Mouse (Mus musculus) c-Kit-positive CD71-negative TER-119-negative erythroid progenitor cells, embryonic 14.5 days (primary cell): ENCODE data around the gene Sypl2.

Experiments
- DNase-seq: peaks from one replicate; pipeline ENCODE4 v3.0.0-alpha.2; 2013; ENCODE audit warnings: low read depth

The Sypl2 gene

GRCm38 (mm10) chr3:108205601-108206000 lies 20.8 kb downstream of the Sypl2 start:
- DNase-seq, result no peak

DNA sequence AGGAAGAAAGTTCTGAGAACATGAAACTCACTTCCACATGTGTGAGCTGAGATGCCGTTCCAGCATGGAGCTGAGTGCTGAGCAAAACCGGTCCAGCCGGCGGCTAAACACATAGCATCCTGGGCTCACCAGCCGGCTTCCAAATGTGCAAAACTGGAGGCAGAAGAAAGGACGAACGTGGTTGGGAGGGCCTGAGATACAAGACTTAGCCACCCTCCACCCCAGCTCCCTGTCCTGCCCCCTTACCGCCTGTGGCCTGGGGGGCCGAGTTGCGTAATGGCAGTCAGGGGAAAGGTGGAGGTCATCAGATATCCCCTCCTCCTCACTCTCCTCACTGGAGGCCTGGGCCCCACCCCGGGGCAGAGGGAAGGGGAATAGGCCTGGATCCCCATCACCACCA lies 22.0 kb downstream of the Sypl2 start:
- DNase-seq, result no peak

GRCm38 (mm10) chr3:108203621-108204325 lies 22.7 kb downstream of the Sypl2 start:
- DNase-seq, result peak; percentile 70

- DNase-seq, result no peak
These were observed 23.2 kb downstream of the Sypl2 start for GRCm38 (mm10) chr3:108203212-108203611.

- no peak for DNase-seq
These were observed 23.9 kb downstream of the Sypl2 start for GRCm38 (mm10) chr3:108202506-108202905.

DNA sequence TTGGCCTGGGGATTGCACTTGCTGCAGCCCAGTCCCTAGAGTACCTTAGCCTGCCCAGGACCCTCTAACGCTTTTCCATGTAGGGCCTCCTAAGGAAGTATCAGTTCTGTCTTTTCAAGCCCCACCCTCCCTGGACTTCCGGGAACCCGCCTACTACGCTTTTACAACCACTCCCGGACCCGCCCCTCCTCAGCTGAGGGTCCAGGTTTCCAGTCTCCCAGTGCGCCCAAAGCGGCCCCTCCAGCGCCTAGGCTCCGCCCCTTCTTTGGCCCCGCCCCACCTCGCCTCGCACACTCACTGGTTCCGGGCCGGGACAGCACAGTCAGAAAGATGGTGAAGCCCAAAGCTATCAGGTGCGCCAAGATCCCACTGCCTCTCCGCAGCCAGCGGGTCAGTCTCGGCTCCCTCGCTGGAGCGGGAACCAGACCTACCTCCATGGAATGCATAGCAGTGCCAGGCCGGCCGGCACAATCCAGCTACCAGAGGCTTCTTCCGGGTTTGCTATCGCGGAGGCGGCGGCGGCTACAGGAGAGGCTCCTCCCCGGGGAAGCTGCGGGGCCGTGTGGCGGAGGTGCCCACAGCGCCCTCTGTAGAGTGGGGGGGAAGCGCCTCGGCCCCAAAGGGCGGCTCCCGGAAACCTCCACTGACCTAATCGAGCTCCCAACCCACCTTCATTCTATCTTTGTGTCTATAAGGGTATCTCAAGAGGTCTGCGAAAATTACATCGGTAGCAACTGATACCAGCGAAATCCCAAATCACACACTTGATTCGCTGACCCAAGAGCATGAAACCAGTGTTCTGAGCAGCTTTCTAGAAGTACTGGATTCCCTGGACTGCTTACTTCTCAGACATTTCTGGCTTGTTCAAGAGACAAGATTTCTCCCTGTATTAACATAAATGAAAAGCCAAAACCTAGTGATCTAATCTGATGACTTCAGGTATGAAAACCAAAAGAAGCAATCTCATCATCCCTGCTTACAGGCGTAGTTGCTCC lies 25.8 kb downstream of the Sypl2 start, which contains the start of gene Cyb561d1:
Cyb561d1 (minus strand) TSS at position 884 of the 995 bp plus-strand sequence.
- DNase-seq, result peak; percentile 97

GRCm38 (mm10) chr3:108199231-108199630 lies 27.2 kb downstream of the Sypl2 start:
- no peak for DNase-seq

- DNase-seq, result no peak
These were observed 29.4 kb downstream of the Sypl2 start for GRCm38 (mm10) chr3:108197066-108197497.

- no peak for DNase-seq
These were observed 30.4 kb downstream of the Sypl2 start for GRCm38 (mm10) chr3:108195941-108196590.

DNA sequence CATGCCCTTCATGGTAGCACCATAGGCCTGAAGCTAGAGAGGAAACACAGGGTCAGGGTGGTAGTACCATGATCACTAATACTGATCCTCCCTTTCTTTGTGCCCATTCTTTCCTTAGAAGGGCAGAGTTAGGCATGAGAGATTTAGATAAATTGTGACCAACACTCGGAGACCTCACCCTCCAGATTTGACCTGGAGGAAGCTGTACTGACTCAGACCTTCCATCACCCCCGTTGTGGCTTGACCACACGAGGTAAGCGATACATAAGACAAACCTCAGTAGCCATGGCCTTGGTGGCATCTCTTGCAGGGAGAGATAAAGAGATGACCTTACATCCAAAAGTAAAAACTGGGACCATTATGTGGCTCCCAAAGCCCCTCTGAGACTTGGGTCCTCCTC lies 31.2 kb downstream of the Sypl2 start:
- no peak for DNase-seq

- DNase-seq, result no peak
These were observed 32.8 kb downstream of the Sypl2 start for GRCm38 (mm10) chr3:108193686-108194085.

GRCm38 (mm10) chr3:108189897-108190296 lies 36.6 kb downstream of the Sypl2 start:
- no peak for DNase-seq

DNA sequence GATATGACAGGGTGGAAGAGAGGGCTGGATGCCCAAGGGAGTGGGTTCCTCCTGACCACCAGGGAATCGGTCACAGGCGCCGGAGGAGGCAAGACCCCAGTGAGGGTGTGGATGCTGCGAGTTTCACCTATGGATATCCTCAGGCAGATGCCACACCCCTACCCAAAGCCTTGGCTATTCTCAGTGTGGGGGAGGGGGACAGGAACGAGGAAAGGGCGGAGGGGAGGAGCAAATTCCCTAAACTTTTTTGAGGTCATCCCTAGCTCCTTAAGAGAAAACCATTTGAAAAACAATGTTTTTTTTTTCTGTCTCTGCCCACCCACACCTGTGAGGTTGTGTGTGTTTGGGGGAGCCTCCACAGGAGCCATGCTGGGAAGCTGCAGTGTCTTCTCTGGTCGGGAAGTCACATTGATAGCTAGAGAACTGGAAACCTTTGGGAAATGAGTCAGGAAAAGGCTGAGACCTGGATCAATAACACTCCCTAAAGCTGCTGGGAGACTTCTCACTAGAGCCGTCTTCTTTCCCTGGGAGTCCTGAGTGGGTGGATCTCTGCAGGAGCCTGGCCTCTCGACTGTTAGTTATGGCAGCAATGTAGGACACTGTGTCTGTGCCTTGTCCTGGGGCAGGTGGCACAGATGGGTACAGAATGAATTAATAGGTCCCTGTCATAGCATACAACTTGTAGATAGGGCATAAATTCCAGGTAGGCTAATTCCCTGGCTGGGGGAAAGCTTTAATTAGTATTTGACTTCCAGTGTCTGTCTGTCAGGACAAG lies 37.5 kb downstream of the Sypl2 start:
- no peak for DNase-seq

GRCm38 (mm10) chr3:108187111-108187795 lies 39.2 kb downstream of the Sypl2 start:
- DNase-seq, result no peak

DNA sequence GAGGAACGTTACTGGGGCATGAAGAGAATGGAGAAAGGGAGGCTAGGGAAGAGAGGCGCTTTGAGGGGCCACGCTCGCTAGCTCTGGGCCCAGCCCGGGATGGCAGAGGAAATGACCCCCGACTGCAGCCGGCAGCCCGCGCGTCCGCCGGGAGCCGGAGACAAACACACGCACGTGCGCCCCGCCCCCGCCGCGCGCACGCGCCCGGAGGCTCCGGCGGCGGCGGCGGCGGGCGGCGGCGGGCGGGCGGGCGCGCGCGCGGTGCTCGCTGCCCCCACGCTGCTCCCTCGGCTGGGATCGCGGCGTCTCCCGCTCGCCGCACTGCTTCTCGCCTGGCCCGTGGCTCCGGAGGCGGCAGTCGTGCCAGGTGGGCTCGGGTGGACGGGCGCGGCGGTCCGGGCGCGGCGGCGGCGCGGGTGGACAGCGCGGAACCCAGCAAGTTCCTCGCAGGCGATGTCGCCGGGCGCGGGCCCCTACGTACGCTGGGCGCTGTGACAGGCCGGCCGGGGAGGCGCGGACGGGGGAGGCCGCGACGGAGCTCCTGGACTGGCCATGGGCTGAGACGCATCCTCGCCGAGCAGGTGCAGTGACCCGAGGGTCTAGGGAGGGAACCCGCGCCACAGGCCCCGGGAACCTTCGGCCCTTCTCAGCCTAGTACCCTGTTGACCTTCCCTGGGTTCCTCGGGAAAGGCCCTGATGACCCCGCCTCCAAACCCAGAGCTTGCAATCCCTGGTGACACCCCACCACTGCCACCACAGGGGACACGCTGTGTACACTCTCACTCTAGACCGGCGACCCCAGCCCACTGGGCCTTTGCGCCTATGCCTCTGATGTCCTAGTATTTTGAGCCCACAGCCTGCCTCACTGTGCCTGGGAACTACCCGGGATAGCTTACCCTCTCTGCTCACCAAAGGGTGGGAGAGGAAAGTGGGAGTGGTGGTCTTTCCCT lies 40.1 kb downstream of the Sypl2 start, which contains the start of gene Amigo1:
Amigo1 (plus strand) TSS at position 238 of the 950 bp plus-strand sequence.
- DNase-seq, result no peak

DNA sequence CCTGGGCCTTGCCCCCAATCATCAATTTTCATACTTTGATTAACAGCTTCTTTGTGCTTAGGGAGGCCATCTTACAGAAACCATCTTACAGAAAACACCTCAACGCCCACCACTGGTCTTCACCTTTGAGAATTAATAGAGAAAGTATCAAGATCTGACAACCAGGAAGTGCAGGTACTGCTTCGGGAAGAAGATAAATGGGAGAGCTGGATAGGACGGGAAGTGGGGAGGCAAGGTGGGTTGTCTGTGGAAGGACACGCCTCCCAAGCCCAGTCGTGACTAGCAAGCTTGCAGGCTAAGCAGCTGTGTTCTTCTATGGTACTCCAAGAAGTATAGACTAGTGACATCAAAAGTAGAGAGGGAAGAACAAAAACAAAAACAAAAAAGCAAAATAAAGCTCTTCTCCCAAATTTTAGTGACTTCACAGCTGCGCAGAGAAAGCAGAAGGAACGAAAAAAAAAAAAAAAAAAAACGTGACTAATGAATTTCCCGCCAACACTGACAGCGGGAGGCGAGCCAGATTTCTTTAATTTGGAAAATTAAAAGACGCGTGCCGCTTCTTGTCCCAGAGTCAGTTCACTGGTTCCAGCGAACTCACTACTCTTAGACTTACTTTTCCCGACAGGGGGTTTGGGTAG lies 40.9 kb downstream of the Sypl2 start:
- DNase-seq, result no peak

DNA sequence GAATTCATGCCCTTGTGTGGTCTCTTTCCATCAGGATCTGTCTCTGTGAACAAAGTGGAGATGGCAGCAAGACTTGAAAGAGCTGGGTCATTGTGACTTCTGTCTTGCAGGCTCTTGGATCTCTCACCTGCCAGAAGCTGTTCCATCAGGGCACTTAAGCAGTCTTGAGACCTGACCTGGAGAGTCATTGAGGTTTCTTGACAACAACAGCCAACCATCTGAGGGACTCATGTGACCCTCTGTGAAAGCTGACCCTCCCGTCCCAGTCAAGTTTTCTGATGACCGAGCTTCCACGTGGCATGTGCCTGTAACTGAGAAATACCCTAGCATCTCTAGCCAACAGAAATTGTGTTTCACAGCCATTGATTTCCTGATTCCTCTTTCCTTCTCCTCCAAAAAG lies 41.7 kb downstream of the Sypl2 start:
- DNase-seq, result no peak

GRCm38 (mm10) chr3:108180514-108180913 lies 45.9 kb downstream of the Sypl2 start:
- DNase-seq, result no peak
